Mouse (Mus musculus) limb, embryonic 11.5 days (tissue): ENCODE data around the gene Prdm2. TPM values are rescaled to one million over a fixed set of nuclear protein-coding genes. Genes with fewer than 3 reads are reported as not detected.

Source experiments
- ATAC-seq: fragments of 200-750 bp; cut with Nextera tagmentation; 2 replicates; pipeline ENCODE4 v1.8.0; 2017; ENCODE audit warnings: low read depth; ENCODE audit not compliant: insufficient number of reproducible peaks, low FRiP score, low TSS enrichment
- DNase-seq: peaks from one replicate; pipeline ENCODE4 v3.0.0-alpha.2; 2015; ENCODE audit warnings: low spot score
- H3K27ac ChIP-seq: fragments of 300-500 bp; sonication (generic); replicated peaks from 2 replicates; pipeline ENCODE4 v1.5.1; 2014; ENCODE audit warnings: low read depth, mild to moderate bottlenecking, low read length
- H3K27me3 ChIP-seq: fragments of 300-500 bp; sonication (generic); 2 replicates; pipeline ENCODE4 v1.6.1; 2014; ENCODE audit warnings: mild to moderate bottlenecking, low read length, mixed read lengths; ENCODE audit not compliant: control insufficient read depth, insufficient read depth
- H3K36me3 ChIP-seq: fragments of 300-500 bp; sonication (generic); 2 replicates; pipeline ENCODE4 v1.6.1; 2014; ENCODE audit warnings: mild to moderate bottlenecking, low read length, moderate library complexity, mixed read lengths; ENCODE audit not compliant: control insufficient read depth, insufficient read depth
- H3K4me1 ChIP-seq: fragments of 300-500 bp; sonication (generic); 2 replicates; pipeline ENCODE4 v1.6.1; 2014; ENCODE audit warnings: low read length, mixed read lengths; ENCODE audit not compliant: control insufficient read depth, insufficient read depth
- H3K4me2 ChIP-seq: fragments of 300-500 bp; sonication (generic); 2 replicates; pipeline ENCODE4 v1.6.1; 2014; ENCODE audit warnings: low read depth, mild to moderate bottlenecking, moderate library complexity; ENCODE audit not compliant: severe bottlenecking
- H3K4me3 ChIP-seq: fragments of 300-500 bp; sonication (generic); 2 replicates; pipeline ENCODE4 v1.5.1; 2014; ENCODE audit warnings: low read depth, low read length
- H3K9ac ChIP-seq: fragments of 300-500 bp; sonication (generic); 2 replicates; pipeline ENCODE4 v1.6.1; 2014; ENCODE audit warnings: mild to moderate bottlenecking, low read length
- H3K9me3 ChIP-seq: fragments of 300-500 bp; sonication (generic); 2 replicates; pipeline ENCODE4 v1.6.1; 2016; ENCODE audit warnings: low read length; ENCODE audit not compliant: control insufficient read depth
- WGBS: fragments of 180-500 bp; shearing (Covaris S2); extraction: QIAGEN DNeasy Blood & Tissue Kit; methylation state at CpG from one replicate; pipeline ENCODE4 v1.1.7; 2014; 5-methylcytosine and 5-hydroxymethylcytosine counted together
- polyA plus RNA-seq: library from polyadenylated mRNA; unstranded; fragments of >200 nt; fragmentation: Nextera tagmentation; extraction: Ambion mirVana; gene quantifications from 2 replicates; pipeline ENCODE4 v1.2.1, GENCODE M21; 2014

Prdm2 gene
- polyA plus RNA-seq, 1 experiment from 2014 or later, result 15.8 TPM

DNA sequence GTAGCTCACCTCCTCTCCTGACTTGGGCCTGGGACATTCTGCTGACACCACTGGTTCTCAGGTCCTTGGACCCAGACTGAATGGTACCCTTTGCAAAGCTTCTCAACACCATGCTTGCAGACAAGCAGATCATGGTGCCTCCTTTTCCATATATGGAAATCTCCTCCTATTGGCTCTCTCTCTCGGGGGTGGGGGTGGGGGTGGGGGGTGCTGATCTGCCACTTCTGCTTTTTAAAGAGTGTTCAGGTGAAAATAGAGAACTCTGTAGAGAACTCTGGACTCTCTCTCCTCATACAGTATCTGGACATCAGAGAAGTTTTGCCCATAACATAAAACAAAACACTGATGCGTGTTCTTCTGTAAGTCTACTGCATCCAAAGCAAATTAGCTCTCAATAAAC is 106.2 kb downstream of the Prdm2 start:
- H3K27me3 ChIP-seq, result no peaks in the 10 kb centered on the region
- peaks cover 10% of the 10 kb centered on the region for H3K4me1 ChIP-seq

DNA sequence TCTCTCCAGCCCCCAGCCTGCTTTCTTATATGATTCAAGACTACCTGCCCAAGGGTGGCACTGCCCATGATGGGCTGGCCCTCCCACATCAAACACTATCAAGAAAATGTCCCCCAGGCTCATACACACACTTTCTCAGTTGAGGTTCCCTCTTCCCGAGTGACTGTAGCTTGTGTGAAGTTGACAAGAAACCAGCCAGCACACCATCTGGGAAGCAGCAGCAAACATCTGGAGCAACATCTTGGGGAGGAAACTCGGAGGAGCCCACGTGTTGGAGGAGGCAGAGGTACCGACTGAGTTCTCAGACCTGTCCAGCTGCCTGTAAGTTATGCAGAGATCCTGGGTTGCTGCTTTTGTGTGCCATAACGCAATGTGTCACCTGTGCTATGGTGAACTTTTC is 108.1 kb downstream of the Prdm2 start:
- no peak for DNase-seq
- H3K4me1 ChIP-seq, result peaks cover 10% of the 10 kb centered on the region
- ATAC-seq, result no peak
- no peaks in the 10 kb centered on the region for H3K9me3 ChIP-seq
- no peak overlapping the region for H3K4me3 ChIP-seq
- H3K4me2 ChIP-seq, result no peak overlapping the region
- WGBS, result 70% methylated on average over 5 of the region's 5 CpGs
- H3K27ac ChIP-seq, result no peak overlapping the region
- no peak overlapping the region for H3K9ac ChIP-seq
- H3K36me3 ChIP-seq, result peaks cover 2% of the 10 kb centered on the region; the same call in 1 of the 2 replicates
- H3K27me3 ChIP-seq, result no peaks in the 10 kb centered on the region

More for the DNA sequence above, 106.2 kb downstream of the Prdm2 start:
- H3K36me3 ChIP-seq, result peaks cover 2% of the 10 kb centered on the region; the same call in 1 of the 2 replicates
- DNase-seq (no peak), ATAC-seq (no peak)
- H3K4me3 ChIP-seq, result no peak overlapping the region
- no peak overlapping the region for H3K4me2 ChIP-seq
- no peaks in the 10 kb centered on the region for H3K9me3 ChIP-seq
- no peak overlapping the region for H3K27ac ChIP-seq
- WGBS, result 77% methylated on average over 2 of the region's 2 CpGs
- no peak overlapping the region for H3K9ac ChIP-seq

DNA sequence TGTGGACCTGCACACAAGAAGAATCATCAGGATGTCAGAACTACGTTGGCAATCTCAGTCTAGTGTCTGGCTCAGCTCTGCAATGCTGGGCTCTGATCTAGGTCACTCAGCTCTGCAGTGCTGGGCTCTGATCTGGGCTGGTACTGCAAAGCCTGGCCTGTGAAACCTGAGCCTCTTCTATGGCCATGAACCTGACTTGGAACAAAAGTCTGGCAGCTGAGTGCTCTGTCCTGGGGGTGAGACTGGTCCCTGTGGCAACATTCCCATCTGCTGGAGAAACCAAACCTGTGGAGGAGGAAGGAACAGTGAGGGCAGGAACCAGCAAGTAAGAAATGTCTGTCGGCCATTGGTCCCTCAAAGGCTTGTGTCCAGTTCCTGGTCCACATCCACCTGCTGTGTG is 109.0 kb downstream of the Prdm2 start:
- no peak overlapping the region for H3K4me2 ChIP-seq
- ATAC-seq (peak; percentile 68), DNase-seq (no peak)
- no peak overlapping the region for H3K9ac ChIP-seq
- H3K9me3 ChIP-seq, result no peaks in the 10 kb centered on the region
- peaks cover 6% of the 10 kb centered on the region for H3K4me1 ChIP-seq
- H3K36me3 ChIP-seq, result no peaks in the 10 kb centered on the region
- H3K27me3 ChIP-seq, result no peaks in the 10 kb centered on the region
- no peak overlapping the region for H3K27ac ChIP-seq
- H3K4me3 ChIP-seq, result no peak overlapping the region
- 69% methylated on average over 2 of the region's 2 CpGs for WGBS

- H3K27ac ChIP-seq, result no peak overlapping the region
- H3K9me3 ChIP-seq, result no peaks in the 10 kb centered on the region
- H3K27me3 ChIP-seq, result no peaks in the 10 kb centered on the region
These were observed 112.6 kb downstream of the Prdm2 start for GRCm38 (mm10) chr4:143100157-143100556.

GRCm38 (mm10) chr4:143099288-143100039 is 113.3 kb downstream of the Prdm2 start:
- Histone ChIP-seq H3K9ac (no peak overlapping the region), H3K4me2 (no peak overlapping the region), H3K36me3 (no peaks in the 10 kb centered on the region), H3K4me1 (no peaks in the 10 kb centered on the region), H3K27me3 (no peaks in the 10 kb centered on the region), H3K27ac (no peak overlapping the region), H3K9me3 (no peaks in the 10 kb centered on the region), H3K4me3 (no peak overlapping the region)
- ATAC-seq (no peak), DNase-seq (no peak)
- 60% methylated on average over 11 of the region's 11 CpGs for WGBS

More at GRCm38 (mm10) chr4:143100157-143100556, 112.6 kb downstream of the Prdm2 start:
- DNase-seq (no peak), ATAC-seq (no peak)
- Histone ChIP-seq H3K36me3 (no peaks in the 10 kb centered on the region), H3K9ac (no peak overlapping the region), H3K4me2 (no peak overlapping the region), H3K4me3 (no peak overlapping the region), H3K4me1 (no peaks in the 10 kb centered on the region; the same call in 1 of the 2 replicates)
- 63% methylated on average over 6 of the region's 6 CpGs for WGBS

GRCm38 (mm10) chr4:143092082-143092701 is 120.6 kb downstream of the Prdm2 start:
- 34% methylated on average over 12 of the region's 12 CpGs for WGBS
- DNase-seq, result no peak
- no peak for ATAC-seq
- no peak overlapping the region for H3K4me3 ChIP-seq
- no peak overlapping the region for H3K9ac ChIP-seq
- no peaks in the 10 kb centered on the region for H3K27me3 ChIP-seq
- H3K27ac ChIP-seq, result no peak overlapping the region
- no peaks in the 10 kb centered on the region for H3K4me1 ChIP-seq
- H3K9me3 ChIP-seq, result no peaks in the 10 kb centered on the region
- H3K36me3 ChIP-seq, result no peaks in the 10 kb centered on the region
- no peak overlapping the region for H3K4me2 ChIP-seq

- H3K4me3 ChIP-seq, result no peak overlapping the region
- H3K36me3 ChIP-seq, result no peaks in the 10 kb centered on the region
- no peak overlapping the region for H3K9ac ChIP-seq
- DNase-seq, result no peak
- whole genome bisulfite sequencing, result 94% methylated on average over 3 of the region's 3 CpGs
- no peaks in the 10 kb centered on the region for H3K9me3 ChIP-seq
- H3K27me3 ChIP-seq, result no peaks in the 10 kb centered on the region
- no peak for ATAC-seq
- no peak overlapping the region for H3K4me2 ChIP-seq
- H3K4me1 ChIP-seq, result no peaks in the 10 kb centered on the region
- H3K27ac ChIP-seq, result no peak overlapping the region
These were observed 122.2 kb downstream of the Prdm2 start for GRCm38 (mm10) chr4:143090551-143090950.

- no peaks in the 10 kb centered on the region for H3K36me3 ChIP-seq
- no peak overlapping the region for H3K27ac ChIP-seq
- 3% methylated on average over 20 of the region's 20 CpGs for WGBS
- H3K9ac ChIP-seq, result peak overlapping the region; percentile 52
- peak overlapping the region; percentile 58 for H3K4me2 ChIP-seq
- DNase-seq, result peak; percentile 49
- H3K27me3 ChIP-seq, result no peaks in the 10 kb centered on the region
- H3K9me3 ChIP-seq, result no peaks in the 10 kb centered on the region
- ATAC-seq, result no peak
- no peaks in the 10 kb centered on the region for H3K4me1 ChIP-seq
- H3K4me3 ChIP-seq, result peak overlapping the region; percentile 23; the same call in 1 of the 2 replicates
These were observed 138.6 kb downstream of the Prdm2 start for GRCm38 (mm10) chr4:143074071-143074765.
